Mouse (Mus musculus): Measurements from ENCODE around the gene Gm20503.
A peak's percentile ranks its signal among the peaks of the same experiment; 100 is the strongest.

Gm20503 gene

DNA sequence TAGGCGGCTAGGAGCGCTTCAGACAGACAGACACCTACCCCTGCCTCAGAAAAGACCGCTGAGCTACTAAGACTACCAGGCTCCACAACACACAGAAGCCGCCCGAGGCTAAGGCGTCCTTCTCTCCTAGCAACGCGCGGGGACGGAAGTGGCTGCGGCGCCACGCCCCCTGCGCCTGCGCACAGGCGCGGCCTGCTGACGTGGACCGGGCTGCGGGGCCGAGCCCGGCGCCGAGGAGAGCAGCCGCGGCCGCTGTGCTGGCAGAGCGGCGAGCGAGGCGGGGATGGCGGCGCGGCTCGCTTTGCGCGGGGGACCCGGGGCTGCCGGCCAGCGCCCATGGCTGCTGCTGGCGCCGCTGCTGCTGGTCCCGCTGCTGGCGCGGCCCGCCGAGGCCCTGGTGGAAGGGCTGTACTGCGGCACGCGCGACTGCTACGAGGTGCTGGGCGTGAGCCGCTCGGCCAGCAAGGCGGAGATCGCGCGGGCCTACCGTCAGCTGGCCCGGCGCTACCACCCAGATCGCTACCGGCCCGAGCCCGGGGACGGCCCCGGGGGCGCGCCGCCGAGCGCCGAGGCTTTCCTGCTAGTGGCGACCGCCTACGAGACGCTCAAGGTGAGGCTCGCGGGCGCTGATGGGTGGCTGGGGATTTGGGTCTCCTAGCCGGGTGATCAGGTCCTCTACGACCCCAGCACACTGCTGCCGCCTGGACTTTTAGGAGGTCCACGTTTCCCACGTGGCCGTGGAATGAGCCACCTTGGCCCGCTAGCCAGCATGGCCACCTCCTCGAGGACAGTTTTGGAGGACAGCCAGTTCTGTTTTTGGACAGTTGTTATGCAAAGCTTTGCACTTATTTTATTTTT is at the start of gene Gm20503:
Gene Gm20503 (plus strand): TSS at position 263 of the 858 bp plus-strand sequence.
- DNase-seq (ENCODE audit: inconsistent ontology term): peak; percentile 93

DNA sequence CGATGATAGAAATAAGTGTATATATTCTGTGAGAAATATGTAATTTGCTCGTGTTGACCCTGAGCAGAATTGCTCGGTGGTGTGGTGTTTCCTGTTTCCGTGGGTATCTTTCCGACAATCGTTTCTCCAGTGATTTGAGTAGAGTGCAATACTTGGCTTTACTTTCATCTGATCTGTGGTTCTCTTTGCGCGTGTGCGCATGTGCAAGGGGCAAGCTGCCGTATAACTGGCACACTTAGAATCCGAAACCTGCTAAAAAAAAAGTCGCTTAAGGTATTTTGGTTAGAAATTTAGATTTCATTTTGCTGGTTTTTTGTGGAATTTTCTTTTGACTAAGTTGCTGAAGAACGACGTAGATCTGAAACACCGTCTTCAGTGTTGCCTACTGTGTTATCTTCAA is 41.3 kb upstream of the Gm20503 start:
- DNase-seq (ENCODE audit: inconsistent ontology term): no peak

DNA sequence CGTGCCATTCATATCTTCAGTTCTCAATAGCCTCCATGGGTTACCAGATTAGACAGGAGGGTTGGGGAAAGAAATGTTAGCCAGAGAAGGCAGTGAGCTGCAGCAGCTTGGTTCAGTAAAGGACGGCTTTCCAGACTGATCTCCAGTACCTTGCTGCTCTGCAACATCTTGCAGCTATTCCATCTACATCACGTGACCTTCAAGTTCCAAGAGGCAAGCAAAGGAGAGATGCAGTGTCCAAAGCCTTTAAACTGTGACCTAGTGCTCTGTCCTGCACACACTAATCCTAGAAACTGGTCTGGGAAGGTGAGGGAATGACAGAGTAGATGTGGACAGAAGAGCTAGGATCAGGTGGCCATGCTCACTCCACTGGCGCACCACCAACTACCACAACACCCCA is 39.7 kb upstream of the Gm20503 start:
- no peak for DNase-seq (ENCODE audit: inconsistent ontology term)

- no peak for DNase-seq (ENCODE audit: inconsistent ontology term)
These were observed 37.9 kb upstream of the Gm20503 start for GRCm38 (mm10) chr4:58965136-58965535.

DNA sequence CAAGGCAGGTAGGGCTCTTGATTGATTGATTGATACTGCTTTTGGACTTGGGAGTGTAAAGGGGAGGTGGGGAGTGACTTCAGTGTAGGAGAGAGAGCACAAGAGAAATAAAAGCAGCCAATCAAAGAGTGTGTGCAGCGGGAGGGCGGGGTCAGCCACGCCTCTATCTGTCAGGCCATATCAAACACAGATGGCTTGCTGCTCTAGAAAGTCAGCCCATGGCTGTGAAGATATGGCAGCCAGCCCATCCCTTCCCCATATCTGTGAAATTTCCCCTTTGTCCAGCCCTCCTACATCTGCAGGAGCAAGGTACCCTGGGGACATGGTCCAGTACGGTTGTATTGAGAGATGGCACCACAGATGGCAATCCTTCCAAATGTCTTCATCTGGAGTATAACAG is 32.3 kb upstream of the Gm20503 start:
- DNase-seq (ENCODE audit: inconsistent ontology term): no peak

- DNase-seq (ENCODE audit: inconsistent ontology term): no peak
These were observed 27.3 kb upstream of the Gm20503 start for GRCm38 (mm10) chr4:58975711-58976110.

DNA sequence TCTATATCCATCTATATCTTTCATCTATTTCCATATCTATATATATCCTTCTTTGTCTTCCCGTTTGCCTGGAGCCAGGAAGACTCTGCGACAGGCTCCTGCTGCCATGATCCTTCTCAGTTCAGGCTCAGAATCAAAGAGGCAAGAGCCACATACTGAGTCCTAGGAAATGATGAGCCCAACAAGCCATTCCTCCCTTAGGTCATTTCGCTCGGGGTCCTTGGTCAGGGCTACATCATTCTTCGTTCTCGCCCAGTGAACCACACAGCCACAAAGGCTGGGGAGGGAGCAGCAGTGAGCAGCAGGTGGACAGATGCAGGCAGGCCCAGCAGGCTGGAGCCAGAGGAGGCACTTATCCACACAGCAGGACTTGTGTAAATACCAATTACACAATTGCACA is 21.6 kb upstream of the Gm20503 start:
- DNase-seq (ENCODE audit: inconsistent ontology term): no peak

DNA sequence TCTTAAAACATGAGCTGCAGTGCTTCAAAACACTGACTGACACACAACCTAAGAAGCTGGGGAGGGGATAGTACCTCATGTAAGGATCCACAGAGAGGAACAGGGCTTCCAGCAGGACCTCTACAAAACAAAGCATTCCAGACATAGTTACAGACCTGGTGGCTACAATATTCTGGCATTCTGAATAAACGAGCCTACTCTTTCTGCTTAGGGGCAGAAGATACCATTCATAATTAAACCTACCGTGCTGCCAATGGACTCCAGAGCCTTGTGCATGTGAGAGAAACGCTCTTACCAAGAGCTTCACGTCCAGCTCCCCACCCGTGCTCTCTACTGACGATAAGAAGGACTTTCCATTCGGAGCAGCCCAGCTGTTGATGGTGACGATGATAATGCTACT is 20.2 kb upstream of the Gm20503 start:
- no peak for DNase-seq (ENCODE audit: inconsistent ontology term)

GRCm38 (mm10) chr4:58985157-58985648 is 17.8 kb upstream of the Gm20503 start:
- peak; percentile 71 for DNase-seq (ENCODE audit: inconsistent ontology term)

- peak; percentile 73 for DNase-seq (ENCODE audit: inconsistent ontology term)
These were observed 16.3 kb upstream of the Gm20503 start, which contains the start of gene Ptgr1 for GRCm38 (mm10) chr4:58986540-58987190. Gene Ptgr1, minus strand, starts transcription at chr4:58987119.

GRCm38 (mm10) chr4:58989303-58989898 is 13.6 kb upstream of the Gm20503 start:
- peak; percentile 41 for DNase-seq (ENCODE audit: inconsistent ontology term)

DNA sequence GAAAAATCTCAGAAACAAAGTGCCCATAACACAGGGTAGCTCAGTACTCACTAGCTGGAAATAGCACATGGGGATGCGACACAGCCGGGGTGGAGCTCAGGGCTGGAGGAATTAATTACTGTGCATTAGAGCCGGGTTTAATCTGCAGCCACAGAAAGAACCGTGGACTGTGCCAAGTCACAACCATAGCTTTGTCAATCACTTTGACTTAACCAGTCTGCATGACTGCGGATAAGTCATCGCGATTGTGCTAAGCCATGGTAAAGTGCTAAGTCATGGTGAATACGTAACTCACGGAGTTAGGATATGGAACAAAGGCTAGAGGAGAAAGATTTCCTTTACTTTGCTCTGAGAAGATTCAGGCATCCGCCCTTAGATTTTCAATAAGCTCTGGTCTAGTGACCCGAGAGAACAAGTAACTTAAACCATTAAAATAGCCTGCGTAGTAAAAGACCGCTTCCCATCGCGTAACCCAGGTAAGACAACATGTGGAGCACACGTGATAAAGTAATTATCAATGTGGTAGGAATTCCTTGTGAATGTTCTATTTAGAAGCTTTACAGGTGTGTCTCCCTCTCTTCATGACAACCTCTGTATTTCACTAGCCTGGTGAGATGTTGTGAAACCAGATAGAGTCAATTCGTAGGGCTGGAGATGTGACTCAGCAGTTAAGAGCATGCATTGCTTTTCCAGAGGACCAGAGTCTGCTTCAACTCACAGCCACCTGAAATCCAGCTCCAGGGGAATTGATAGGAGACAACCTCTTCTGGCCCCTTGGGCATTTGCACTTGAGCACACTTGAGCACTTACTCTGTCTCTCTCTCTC is 12.2 kb upstream of the Gm20503 start:
- no peak for DNase-seq (ENCODE audit: inconsistent ontology term)

DNA sequence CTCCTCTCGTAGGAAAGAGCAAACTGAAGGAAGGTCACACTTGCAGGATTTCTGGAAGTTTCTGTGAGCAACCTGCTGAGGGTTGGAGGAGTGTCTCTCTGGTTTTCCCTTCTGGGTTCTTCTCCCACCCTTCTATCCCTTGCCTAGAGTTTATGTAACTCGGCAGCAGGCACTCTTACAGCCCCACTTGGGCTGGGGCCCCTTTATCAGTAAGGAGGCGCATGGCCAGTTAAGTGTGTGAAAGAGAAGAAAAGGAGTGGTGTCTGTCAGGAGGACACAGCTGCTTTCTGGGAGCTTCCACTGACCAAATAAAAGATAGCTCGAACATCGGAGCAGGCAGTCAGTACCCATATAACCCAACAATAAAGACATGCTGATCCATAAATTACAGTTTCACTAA is 10.8 kb upstream of the Gm20503 start:
- DNase-seq (ENCODE audit: inconsistent ontology term): no peak

GRCm38 (mm10) chr4:58994762-58995161 is 8.2 kb upstream of the Gm20503 start, which contains the start of gene Dnajc25:
Gene Dnajc25, plus strand, starts transcription at chr4:58995062.
- DNase-seq (ENCODE audit: inconsistent ontology term): no peak

- DNase-seq (ENCODE audit: inconsistent ontology term): no peak
These were observed 7.7 kb upstream of the Gm20503 start for GRCm38 (mm10) chr4:58995251-58995693.

- no peak for DNase-seq (ENCODE audit: inconsistent ontology term)
These were observed 5.9 kb upstream of the Gm20503 start for GRCm38 (mm10) chr4:58997081-58997480.

DNA sequence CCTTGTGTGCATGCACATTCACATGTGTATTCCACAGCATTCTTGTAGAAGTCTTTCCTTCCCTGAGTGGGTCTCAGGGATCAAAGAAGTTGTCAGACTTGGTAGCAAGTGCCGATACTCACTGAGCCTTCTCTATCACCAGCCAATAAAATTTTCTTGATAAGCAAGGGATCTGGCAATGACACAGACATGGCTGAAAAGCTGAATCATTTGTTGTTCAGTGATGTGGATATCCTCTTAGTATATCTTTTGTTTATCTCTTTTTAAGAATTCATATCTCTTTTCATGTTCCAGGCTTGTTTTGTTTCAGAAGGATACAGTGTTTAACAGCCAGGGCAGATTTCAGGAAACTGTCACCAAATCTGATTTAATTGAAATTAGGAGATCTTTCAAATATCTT is 4.3 kb upstream of the Gm20503 start:
- DNase-seq (ENCODE audit: inconsistent ontology term): no peak

DNA sequence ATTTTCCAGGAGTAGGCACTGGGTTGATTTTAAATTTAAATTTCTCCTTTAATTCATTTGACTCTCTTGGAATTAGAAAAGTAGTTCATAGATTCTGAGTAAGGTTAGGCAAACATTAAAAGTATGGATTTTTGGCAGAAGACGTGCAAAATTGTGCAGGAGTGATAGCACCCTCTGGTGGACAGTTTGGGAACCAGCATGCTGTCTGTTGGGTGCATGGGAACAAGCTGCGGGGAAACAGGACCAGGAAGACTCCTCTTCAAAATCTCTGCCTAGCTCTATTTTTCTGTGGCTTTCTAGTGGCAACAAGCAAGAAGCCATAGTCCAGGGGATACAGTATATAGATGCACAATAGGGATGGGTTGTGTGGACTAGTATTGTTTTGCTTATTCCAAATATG is 3.3 kb upstream of the Gm20503 start:
- peak; percentile 47 for DNase-seq (ENCODE audit: inconsistent ontology term)

- DNase-seq (ENCODE audit: inconsistent ontology term): no peak
These were observed 2.4 kb upstream of the Gm20503 start for GRCm38 (mm10) chr4:59000614-59001013.

- DNase-seq (ENCODE audit: inconsistent ontology term): no peak
These were observed 793 bp downstream of the Gm20503 start for GRCm38 (mm10) chr4:59003806-59004200.

GRCm38 (mm10) chr4:59006211-59006610 is 3.2 kb downstream of the Gm20503 start:
- DNase-seq (ENCODE audit: inconsistent ontology term): no peak

All from Muller cell, postnatal 12 days (primary cell).